Mouse (Mus musculus) mouse embryonic stem cell (cell line): ENCODE measurements around the gene Tnr.

ENCODE experiments used
- in situ Hi-C, 2 experiments: fragments of 300-500 bp; cut with MboI; formaldehyde crosslinking; loops; 1 replicate in 1 of 2; 3 replicates in 1 of 2; pipeline ENCODE4 v1.14.3; 2019 to 2020; ENCODE audit warnings: low sequenced_read_pairs in 2 of 2, low pct_unique_long_range_greater_than_20kb in 1 of 2, mixed read lengths in 1 of 2; ENCODE audit not compliant: unreplicated experiment in 1 of 2

Tnr gene

DNA sequence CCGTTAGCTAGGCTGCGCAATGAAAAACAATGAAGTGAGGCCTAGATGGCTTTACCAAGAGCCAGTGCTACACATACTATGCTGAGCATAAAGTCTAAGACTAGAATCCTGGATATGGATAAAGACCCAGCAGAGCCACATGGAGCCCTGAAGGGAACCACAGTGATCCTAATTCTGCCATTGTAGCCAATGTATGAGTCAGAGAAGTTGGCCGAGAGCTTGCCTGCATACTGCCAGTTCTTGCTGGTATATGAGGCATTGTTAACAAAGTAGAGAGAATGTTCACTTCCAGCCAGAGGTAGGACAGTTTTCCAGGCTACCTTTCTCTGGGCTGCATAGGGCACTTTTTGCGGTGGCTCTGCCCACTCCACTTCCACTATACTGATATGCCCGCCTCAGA, 365.0 kb downstream of the Tnr start:
- in situ Hi-C loops: no loop called here

GRCm38 (mm10) chr1:159889012-159889765, 365.6 kb downstream of the Tnr start:
- in situ Hi-C loops: no loop called here

DNA sequence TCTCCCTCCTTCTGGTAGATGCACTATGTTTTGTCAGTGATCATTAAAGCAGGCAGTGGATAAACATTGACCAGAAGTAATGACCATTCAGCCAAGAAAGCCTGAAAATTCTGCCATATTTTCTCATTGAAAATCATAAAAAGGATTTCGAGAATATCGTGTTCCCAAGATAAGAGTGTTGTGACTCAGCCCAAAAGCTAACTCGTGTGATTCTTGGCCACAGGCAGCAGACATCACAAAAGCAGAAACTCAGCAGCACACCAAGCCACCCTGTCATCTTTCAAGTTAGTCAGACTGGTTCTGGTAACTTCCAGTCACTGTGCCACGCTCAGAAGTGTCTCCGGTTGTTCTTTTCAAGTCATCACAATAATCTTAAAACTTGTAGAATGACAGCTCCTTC, 367.0 kb downstream of the Tnr start:
- in situ Hi-C loops: no loop called here

DNA sequence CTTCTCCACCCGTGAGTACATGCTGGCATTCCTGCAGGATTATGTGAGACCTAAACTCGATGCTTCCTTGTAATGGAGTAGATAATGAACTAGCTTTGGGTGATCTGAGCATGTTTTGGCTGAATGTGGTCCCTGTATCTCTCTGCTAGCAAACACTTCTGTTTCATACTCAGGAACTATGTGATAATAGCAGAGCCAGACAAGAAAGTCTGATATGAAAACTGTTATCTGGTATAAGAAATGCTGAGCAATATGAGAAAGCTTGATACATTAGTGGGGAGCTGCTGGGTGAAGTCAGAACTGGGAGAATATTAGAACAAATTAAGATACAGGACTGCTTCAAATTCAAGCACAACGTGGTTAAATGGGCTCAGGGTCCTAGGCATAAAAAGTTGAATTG, 371.5 kb downstream of the Tnr start:
- in situ Hi-C loops: no loop called here

GRCm38 (mm10) chr1:159899991-159900390, 376.4 kb downstream of the Tnr start:
- in situ Hi-C loops: no loop called here

DNA sequence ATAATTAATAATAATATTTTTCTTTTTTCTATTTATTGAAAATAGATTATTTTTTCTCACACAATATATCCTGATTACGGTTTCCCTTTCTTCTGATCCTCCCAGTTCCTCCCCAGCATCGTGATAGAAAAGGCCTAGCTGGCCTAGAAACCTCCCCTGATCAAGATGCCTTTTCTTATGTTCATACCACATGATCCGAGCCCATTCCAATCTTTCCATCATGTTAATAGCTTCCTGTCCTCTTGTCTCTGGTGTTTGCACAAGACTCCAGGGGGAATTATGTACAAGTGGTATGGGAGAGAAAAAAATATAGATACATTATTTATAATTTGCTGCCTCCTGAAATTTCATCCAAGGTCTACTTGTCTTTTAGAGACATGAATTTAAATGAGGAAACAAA, 377.1 kb downstream of the Tnr start:
- in situ Hi-C loops: no loop called here

DNA sequence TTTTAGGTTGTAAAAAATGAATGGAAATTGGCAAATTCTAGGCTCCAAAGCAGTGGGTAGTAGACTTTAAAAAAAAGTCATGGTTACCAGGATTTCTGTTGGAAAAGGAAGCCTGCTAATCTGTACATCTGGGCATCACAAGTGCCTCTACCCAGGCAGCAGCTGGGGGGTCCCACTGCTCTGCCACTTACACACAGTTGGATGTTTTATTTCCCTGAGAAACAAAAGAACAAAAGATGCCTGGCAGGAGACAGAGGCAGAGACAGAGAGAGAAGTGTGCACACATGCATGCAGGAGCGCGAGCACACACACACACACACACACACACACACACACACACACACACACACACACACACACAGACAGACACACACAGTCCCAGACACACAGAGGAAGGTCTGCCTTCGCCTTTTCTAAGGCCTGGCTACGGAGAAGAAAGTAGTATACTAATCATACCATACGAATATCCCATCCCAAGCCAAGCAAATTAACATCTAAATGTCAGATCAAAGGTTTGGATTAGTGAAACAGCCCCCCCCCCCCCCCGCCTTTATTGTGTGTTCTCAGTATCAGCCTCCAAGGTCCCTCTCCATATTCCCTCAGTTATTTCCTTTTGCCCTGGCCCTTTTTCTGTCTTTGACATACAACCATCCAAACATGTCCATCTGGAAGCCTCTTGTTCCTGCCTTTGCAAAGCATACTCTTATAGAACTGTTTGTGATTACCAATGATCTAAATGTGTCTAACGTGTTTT, 378.0 kb downstream of the Tnr start:
- in situ Hi-C loops: no loop called here

DNA sequence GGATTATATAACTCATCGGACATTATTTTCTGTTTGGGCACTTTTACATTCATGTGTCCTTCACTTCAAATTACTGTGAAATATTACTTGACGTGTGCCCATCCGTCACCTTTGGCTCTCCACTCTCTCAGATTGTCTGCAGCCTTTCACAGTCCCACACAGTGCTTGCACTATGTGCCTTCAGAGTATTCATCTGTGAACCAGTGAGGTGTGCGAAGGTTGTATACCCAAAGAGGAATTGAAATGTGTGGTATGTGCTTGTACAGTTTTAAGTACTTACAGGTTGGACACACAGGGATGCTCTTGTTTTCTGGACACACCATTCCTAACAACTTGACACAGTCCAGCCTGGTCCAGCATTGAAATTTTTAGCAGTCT, 378.5 kb downstream of the Tnr start:
- in situ Hi-C loops: no loop called here

GRCm38 (mm10) chr1:159911006-159911405, 387.4 kb downstream of the Tnr start:
- in situ Hi-C loops: no loop called here

DNA sequence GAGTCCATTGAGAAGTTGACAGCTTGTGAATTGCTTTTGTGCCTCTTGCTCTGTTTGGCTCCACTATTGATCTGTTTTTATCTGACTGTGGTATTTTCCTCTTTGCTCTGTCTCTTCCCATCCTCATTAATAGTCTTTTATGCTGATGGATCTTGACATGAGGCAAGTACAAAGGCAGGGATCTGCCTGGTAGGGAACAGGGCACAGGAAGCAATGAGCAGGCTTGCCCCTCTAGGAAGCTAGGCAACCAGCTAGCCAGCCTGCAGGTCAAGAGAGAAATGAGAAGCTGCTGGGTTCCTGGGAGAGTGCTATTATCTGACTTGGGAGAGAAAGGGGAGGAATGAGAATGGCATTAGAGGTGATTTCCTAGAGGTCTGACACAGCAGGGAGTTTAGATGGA, 391.2 kb downstream of the Tnr start:
- in situ Hi-C loops: no loop called here

- in situ Hi-C loops: no loop called here
These were observed 397.0 kb downstream of the Tnr start for GRCm38 (mm10) chr1:159920571-159920970.

DNA sequence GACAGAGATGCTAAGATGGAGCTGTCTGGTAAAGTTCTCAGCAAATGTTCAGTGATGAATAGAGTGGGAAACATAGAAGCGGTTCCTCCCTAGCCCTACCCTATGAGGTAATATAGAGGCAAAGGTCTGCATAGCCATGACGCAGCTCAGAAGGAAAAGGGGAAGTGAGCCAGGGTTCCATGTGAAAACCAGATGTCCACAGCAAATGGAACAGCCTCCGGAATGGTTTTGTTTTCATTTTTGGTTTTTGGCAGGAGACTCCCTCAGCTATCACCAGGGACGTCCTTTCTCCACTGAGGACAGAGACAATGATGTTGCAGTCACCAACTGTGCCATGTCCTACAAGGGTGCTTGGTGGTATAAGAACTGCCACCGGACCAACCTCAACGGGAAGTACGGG, 399.4 kb downstream of the Tnr start:
- in situ Hi-C loops: no loop called here

DNA sequence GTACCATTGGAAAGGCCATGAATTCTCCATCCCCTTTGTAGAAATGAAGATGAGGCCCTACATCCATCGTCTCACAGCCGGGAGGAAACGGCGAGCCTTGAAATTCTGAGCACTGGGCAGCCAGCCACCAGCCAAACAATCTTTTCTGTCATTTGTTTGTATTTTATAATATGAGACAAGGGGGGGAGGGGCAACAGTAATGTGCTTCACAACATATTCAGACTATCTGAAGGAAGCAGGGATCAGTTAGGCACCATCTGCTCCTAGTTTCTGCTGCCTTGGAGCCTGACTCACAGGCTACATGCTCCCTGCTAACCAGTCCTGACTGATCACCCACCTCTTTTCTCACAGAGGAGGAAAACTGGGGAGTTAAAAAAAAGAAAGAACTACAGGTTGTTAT, 400.5 kb downstream of the Tnr start:
- in situ Hi-C loops: no loop called here

GRCm38 (mm10) chr1:159924684-159925083, 401.1 kb downstream of the Tnr start:
- in situ Hi-C loops: no loop called here

DNA sequence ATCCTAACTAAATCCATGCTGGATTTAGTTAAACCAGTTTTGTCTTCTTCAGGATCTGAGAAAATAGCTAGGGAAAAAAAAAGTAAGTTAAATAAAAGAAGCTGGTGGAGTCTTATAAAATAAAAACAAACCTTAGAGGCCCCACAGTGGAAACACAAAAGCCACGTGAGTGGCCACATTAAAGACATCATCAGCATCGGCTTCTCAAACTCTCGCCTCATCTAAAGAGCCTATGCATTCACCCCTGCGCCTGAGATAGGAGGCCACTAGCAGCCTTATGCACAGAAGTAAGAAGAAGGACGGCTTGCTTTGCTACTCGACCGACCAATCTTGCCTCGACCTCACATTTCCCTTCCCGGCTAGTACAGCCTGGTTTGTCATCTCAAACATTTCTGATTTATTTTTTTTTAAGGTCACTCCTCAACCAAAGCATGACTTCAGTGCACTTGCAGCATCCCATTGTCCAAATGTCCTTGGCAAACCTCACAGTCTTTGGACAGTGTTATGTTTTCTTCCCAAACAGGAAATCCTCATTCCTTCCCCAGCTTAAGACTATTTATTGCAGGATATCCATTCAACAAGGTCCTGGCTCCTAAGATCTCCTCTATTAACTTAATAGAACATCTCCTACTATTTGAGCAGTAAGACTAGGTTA, 405.2 kb downstream of the Tnr start:
- in situ Hi-C loops: no loop called here

DNA sequence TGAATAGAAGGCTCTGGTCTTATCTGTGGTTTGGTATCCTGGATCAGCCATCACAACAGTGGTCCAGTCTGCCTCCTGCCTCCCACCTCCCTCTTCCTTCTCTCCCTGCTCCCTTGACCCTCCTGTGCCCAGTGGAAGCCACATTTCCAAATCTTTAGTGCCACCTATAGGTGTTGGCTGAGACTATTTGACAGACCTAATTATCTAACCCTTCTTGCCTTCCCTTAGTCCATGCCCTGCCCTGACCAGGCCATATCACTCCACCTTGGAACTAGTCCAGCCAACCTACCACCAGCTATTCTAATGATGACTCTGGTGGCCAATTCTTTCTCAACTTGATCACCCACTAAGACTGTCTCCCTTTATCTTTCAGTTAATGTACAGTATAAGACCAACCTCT, 408.5 kb downstream of the Tnr start:
- in situ Hi-C loops: no loop called here

GRCm38 (mm10) chr1:159932598-159932997, 409.0 kb downstream of the Tnr start:
- in situ Hi-C loops: no loop called here

DNA sequence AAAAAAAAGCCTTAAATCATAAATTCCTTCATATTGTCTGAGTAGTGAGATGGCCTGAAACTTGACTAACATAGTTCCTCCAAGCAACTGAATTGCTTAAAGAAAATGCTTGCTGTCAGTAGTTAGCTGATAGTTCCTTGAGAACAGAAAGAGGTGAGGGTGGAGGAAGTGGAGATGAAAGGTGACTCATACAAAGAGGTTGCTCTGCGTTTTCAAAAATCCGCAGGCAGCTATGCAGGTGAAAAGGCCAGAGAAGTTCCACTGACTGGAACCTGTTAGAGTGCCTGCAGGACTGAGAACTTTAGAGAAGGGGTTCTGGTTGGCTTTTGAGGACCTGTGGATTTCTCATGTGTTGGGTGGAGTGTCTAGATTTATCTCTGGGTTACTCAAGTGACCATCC, 414.9 kb downstream of the Tnr start:
- in situ Hi-C loops: no loop called here

DNA sequence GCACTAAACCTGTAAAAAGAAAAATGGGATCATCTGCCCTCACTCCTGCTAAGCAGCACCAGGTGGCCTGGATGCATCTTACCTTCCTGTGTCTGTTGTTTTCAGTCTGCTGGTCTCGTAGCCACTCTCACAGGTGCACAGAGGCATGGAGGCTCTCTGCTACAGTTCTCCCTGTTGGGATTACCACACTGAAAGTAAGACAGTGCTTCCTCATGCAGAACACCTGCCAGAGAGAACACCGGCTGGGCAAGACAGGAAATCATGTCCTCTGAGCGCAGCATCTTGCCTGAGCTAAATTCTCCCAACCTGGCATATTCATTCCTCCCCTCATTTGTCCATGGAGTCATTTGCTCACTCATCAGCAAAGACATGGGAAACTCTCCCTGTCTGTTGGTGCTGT, 415.8 kb downstream of the Tnr start:
- in situ Hi-C loops: no loop called here

- in situ Hi-C loops: no loop called here
These were observed 430.0 kb downstream of the Tnr start for GRCm38 (mm10) chr1:159953526-159953925.
